ENCODE assay signal across 10 mouse cellular contexts in genomic region chr17:35695289-35695688, GRCm38 (mm10). TPM values are rescaled to one million over a fixed set of nuclear protein-coding genes. Genes with fewer than 3 reads are reported as not detected.
DNase-seq lines count a peak whose midpoint lies in the region; ATAC-seq and TF ChIP-seq lines count a peak whose summit lies in the region.
"Had no signal": no experiment of that assay in that cellular context is flagged by ENCODE, and none has a peak within 500 bp of the region (broad histone marks: within the 10 kb centered on the region; RNA-seq: fewer than 3 reads in every experiment).

No protein-coding gene starts in this region.

- H3K4me2 ChIP-seq in forebrain, embryonic 11.5 days (ENCODE audit: low read depth, low read length, severe bottlenecking): no peak overlapping the region
- H3K4me2 ChIP-seq in forebrain, embryonic 12.5 days: no peak overlapping the region
- no peak overlapping the region for H3K4me2 ChIP-seq in midbrain, postnatal 0 days (ENCODE audit: low read depth, low read length, poor library complexity, severe bottlenecking)
- H3K4me2 ChIP-seq: limb, embryonic 13.5 days had no signal

- WGBS in forebrain, embryonic 11.5 days: 94% methylated on average over 2 of the region's 2 CpGs
- 89% methylated on average over 2 of the region's 2 CpGs for WGBS in forebrain, embryonic 12.5 days
- 90% methylated on average over 2 of the region's 2 CpGs for WGBS in lung, adult 2 months
- 88% methylated on average over 2 of the region's 2 CpGs for WGBS in midbrain, postnatal 0 days
- WGBS in forebrain, embryonic 10.5 days: 93% methylated on average over 2 of the region's 2 CpGs

- no peaks in the 10 kb centered on the region for H3K9me3 ChIP-seq in forebrain, embryonic 11.5 days (ENCODE audit: control insufficient read depth, low read length)
- H3K9me3 ChIP-seq in forebrain, embryonic 12.5 days: no peaks in the 10 kb centered on the region
- no peaks in the 10 kb centered on the region for H3K9me3 ChIP-seq in midbrain, postnatal 0 days (ENCODE audit: low read length)
- peaks cover 10% of the 10 kb centered on the region for H3K9me3 ChIP-seq in forebrain, embryonic 10.5 days

- H3K4me3 ChIP-seq in forebrain, embryonic 11.5 days (ENCODE audit: low read depth, low read length): no peak overlapping the region
- no peak overlapping the region for H3K4me3 ChIP-seq in forebrain, embryonic 12.5 days (replicated peaks)
- H3K4me3 ChIP-seq in lung, adult 2 months (replicated peaks; ENCODE audit: extremely low read depth, low read depth, low read length): no peak overlapping the region
- no peak overlapping the region for H3K4me3 ChIP-seq in midbrain, postnatal 0 days (ENCODE audit: low read depth, low read length)
- no peak overlapping the region for H3K4me3 ChIP-seq in forebrain, embryonic 10.5 days
- H3K4me3 ChIP-seq: limb, embryonic 13.5 days had no signal

- no peak overlapping the region for H3K9ac ChIP-seq in forebrain, embryonic 11.5 days (ENCODE audit: low read length)
- H3K9ac ChIP-seq in forebrain, embryonic 12.5 days: no peak overlapping the region
- H3K9ac ChIP-seq in midbrain, postnatal 0 days (replicated peaks; ENCODE audit: low read length, poor library complexity, severe bottlenecking): no peak overlapping the region
- H3K9ac ChIP-seq: limb, embryonic 13.5 days had no signal

- H3K36me3 ChIP-seq in forebrain, embryonic 11.5 days (ENCODE audit: control insufficient read depth, insufficient read depth, low read length): peaks cover 40% of the 10 kb centered on the region
- peaks cover 57% of the 10 kb centered on the region for H3K36me3 ChIP-seq in forebrain, embryonic 12.5 days (replicated peaks)
- peaks cover 35% of the 10 kb centered on the region for H3K36me3 ChIP-seq in midbrain, postnatal 0 days (ENCODE audit: insufficient read depth, low read length)
- H3K36me3 ChIP-seq in forebrain, embryonic 10.5 days (replicated peaks): peaks cover 77% of the 10 kb centered on the region

- peak; percentile 73 for DNase-seq in forebrain, embryonic 11.5 days (ENCODE audit: low spot score)
- DNase-seq in lung, adult 2 months: no peak
- no peak for DNase-seq in lung, adult 18-20 months
- peak; percentile 15 for DNase-seq in MEL-GATA-1-ER (ENCODE audit: extremely low read depth, low read depth)
- peak; percentile 70 for DNase-seq in midbrain, postnatal 0 days (ENCODE audit: low spot score)
- no peak for DNase-seq in urinary bladder, postnatal 14 days (ENCODE audit: low spot score)
- DNase-seq in forebrain, embryonic 10.5 days (ENCODE audit: extremely low spot score, low spot score): no peak

- H3K27ac ChIP-seq in forebrain, embryonic 11.5 days (ENCODE audit: low read depth, low read length): no peak overlapping the region
- H3K27ac ChIP-seq in forebrain, embryonic 12.5 days: no peak overlapping the region
- H3K27ac ChIP-seq in midbrain, postnatal 0 days (ENCODE audit: low read depth, low read length): no peak overlapping the region
- no peak overlapping the region for H3K27ac ChIP-seq in forebrain, embryonic 10.5 days
- H3K27ac ChIP-seq: limb, embryonic 13.5 days had no signal

- no peak for TF ChIP-seq POLR2A in lung, adult 2 months (IDR thresholded peaks at IDR 0.05; ENCODE audit: borderline replicate concordance, extremely low read depth, low read depth, low read length)

- ATAC-seq in forebrain, embryonic 11.5 days (replicated peaks; ENCODE audit: low FRiP score): no peak
- ATAC-seq in forebrain, embryonic 12.5 days (ENCODE audit: low FRiP score): no peak
- no peak for ATAC-seq in midbrain, postnatal 0 days (ENCODE audit: low FRiP score)

- 0 out of 2 replicates have a peak, but pooled peaks have one; percentile 13 for TF ChIP-seq CTCF in lung, adult 2 months (IDR thresholded peaks at IDR 0.05; ENCODE audit: insufficient read depth, low read length)
- TF ChIP-seq CTCF in midbrain, postnatal 0 days (IDR thresholded peaks at IDR 0.05): peak; percentile 73

- H3K27me3 ChIP-seq in forebrain, embryonic 11.5 days (ENCODE audit: control insufficient read depth, insufficient read depth, low read length): no peaks in the 10 kb centered on the region
- no peaks in the 10 kb centered on the region for H3K27me3 ChIP-seq in forebrain, embryonic 12.5 days
- no peaks in the 10 kb centered on the region for H3K27me3 ChIP-seq in midbrain, postnatal 0 days (ENCODE audit: insufficient read depth, low read length)
- H3K27me3 ChIP-seq in forebrain, embryonic 10.5 days (ENCODE audit: poor library complexity, severe bottlenecking): peaks cover 24% of the 10 kb centered on the region

- H3K4me1 ChIP-seq in forebrain, embryonic 11.5 days (replicated peaks; ENCODE audit: control insufficient read depth, insufficient read depth, low read length): peaks cover 29% of the 10 kb centered on the region
- H3K4me1 ChIP-seq in forebrain, embryonic 12.5 days: peaks cover 37% of the 10 kb centered on the region
- H3K4me1 ChIP-seq in lung, adult 2 months (ENCODE audit: control insufficient read depth, insufficient read depth, low read length): peaks cover 2% of the 10 kb centered on the region
- H3K4me1 ChIP-seq in midbrain, postnatal 0 days (ENCODE audit: insufficient read depth, low read length): peaks cover 16% of the 10 kb centered on the region; the same call in 1 of the 2 replicates
- H3K4me1 ChIP-seq in forebrain, embryonic 10.5 days: peaks cover 39% of the 10 kb centered on the region

RNA-seq across cellular contexts. Expression of gene Ddr1, which starts 9.1 kb away (rescaled TPM):
- polyA plus RNA-seq in forebrain, embryonic 11.5 days (2014; fragmentation: Nextera tagmentation; extraction: Ambion mirVana): 130 and 144 TPM in 2 replicates
- polyA plus RNA-seq in forebrain, embryonic 12.5 days (2016; fragmentation: Nextera tagmentation; extraction: Ambion mirVana): 176 and 185 TPM in 2 replicates
- polyA plus RNA-seq in lung, adult 2 months (2012; rRNA removed): 63.9 and 66.2 TPM in 2 replicates
- total RNA-seq in midbrain, postnatal 0 days (2014; rRNA removed): 82.8 and 100 TPM in 2 replicates
- 48.5 and 49.3 TPM in 2 replicates for polyA plus RNA-seq in midbrain, postnatal 0 days (2015; fragmentation: Nextera tagmentation; extraction: Ambion mirVana)
- polyA plus RNA-seq in forebrain, embryonic 10.5 days (2016; fragmentation: Nextera tagmentation; extraction: Ambion mirVana): 105 and 112 TPM in 2 replicates

RNA-seq across cellular contexts. Expression of gene Gtf2h4, which starts 21.8 kb away (rescaled TPM):
- polyA plus RNA-seq in forebrain, embryonic 11.5 days (2014; fragmentation: Nextera tagmentation; extraction: Ambion mirVana): 41.2 and 47.4 TPM in 2 replicates
- polyA plus RNA-seq in forebrain, embryonic 12.5 days (2016; fragmentation: Nextera tagmentation; extraction: Ambion mirVana): 39.0 and 40.7 TPM in 2 replicates
- polyA plus RNA-seq in lung, adult 2 months (2012; rRNA removed): 21.3 and 22.5 TPM in 2 replicates
- total RNA-seq in midbrain, postnatal 0 days (2014; rRNA removed): 20.6 and 27.7 TPM in 2 replicates
- 17.8 and 18.4 TPM in 2 replicates for polyA plus RNA-seq in midbrain, postnatal 0 days (2015; fragmentation: Nextera tagmentation; extraction: Ambion mirVana)
- polyA plus RNA-seq in forebrain, embryonic 10.5 days (2016; fragmentation: Nextera tagmentation; extraction: Ambion mirVana): 59.3 and 62.3 TPM in 2 replicates

RNA-seq across cellular contexts. Expression of gene Vars2, which starts 27.9 kb away (rescaled TPM):
- polyA plus RNA-seq in forebrain, embryonic 11.5 days (2014; fragmentation: Nextera tagmentation; extraction: Ambion mirVana): 16.2 and 19.5 TPM in 2 replicates
- polyA plus RNA-seq in forebrain, embryonic 12.5 days (2016; fragmentation: Nextera tagmentation; extraction: Ambion mirVana): 16.8 and 22.3 TPM in 2 replicates
- polyA plus RNA-seq in lung, adult 2 months (2012; rRNA removed): 44.0 and 46.6 TPM in 2 replicates
- 43.0 and 49.2 TPM in 2 replicates for total RNA-seq in midbrain, postnatal 0 days (2014; rRNA removed)
- polyA plus RNA-seq in midbrain, postnatal 0 days (2015; fragmentation: Nextera tagmentation; extraction: Ambion mirVana): 13.8 and 15.9 TPM in 2 replicates
- polyA plus RNA-seq in forebrain, embryonic 10.5 days (2016; fragmentation: Nextera tagmentation; extraction: Ambion mirVana): 19.3 and 20.2 TPM in 2 replicates

RNA-seq across cellular contexts. Expression of gene Mucl3, which starts 51.8 kb away (rescaled TPM):
- polyA plus RNA-seq in forebrain, embryonic 11.5 days (2014; fragmentation: Nextera tagmentation; extraction: Ambion mirVana): 0.07 and 0.13 TPM in 2 replicates
- polyA plus RNA-seq in forebrain, embryonic 12.5 days (2016; fragmentation: Nextera tagmentation; extraction: Ambion mirVana): 0.09 TPM in 1 of 2 replicates, not detected in the other
- polyA plus RNA-seq in lung, adult 2 months (2012; rRNA removed): 0.19 and 0.24 TPM in 2 replicates
- total RNA-seq in midbrain, postnatal 0 days (2014; rRNA removed): 0.77 TPM in 1 of 2 replicates, not detected in the other
- polyA plus RNA-seq in midbrain, postnatal 0 days (2015; fragmentation: Nextera tagmentation; extraction: Ambion mirVana): not detected in 2 replicates
- 0.12 and 0.14 TPM in 2 replicates for polyA plus RNA-seq in forebrain, embryonic 10.5 days (2016; fragmentation: Nextera tagmentation; extraction: Ambion mirVana)
- polyA plus RNA-seq: gonadal fat pad, adult 2 months had no signal

Comparison
In these comparisons a context has a peak if more than half of its experiments do, and no peak if none do; other contexts are left out.
1. DNase-seq: peak in forebrain, embryonic 11.5 days (single experiment), MEL-GATA-1-ER (single experiment) and midbrain, postnatal 0 days (single experiment); none in lung, adult 2 months (single experiment), lung, adult 18-20 months (0 of 2), urinary bladder, postnatal 14 days (single experiment) and forebrain, embryonic 10.5 days (single experiment).